Mouse (Mus musculus) myocyte (in vitro differentiated cells): ENCODE data around the gene Slc9a9.

Experiments used
- E2F4 ChIP-seq: IDR thresholded peaks from one replicate; pipeline ENCODE4 v1.6.1; 2011; ENCODE audit warnings: mild to moderate bottlenecking, control low read depth, moderate library complexity; ENCODE audit not compliant: insufficient read depth
- MYOD1 ChIP-seq, 3 experiments: IDR thresholded peaks; one replicate each; pipeline ENCODE4 v1.6.1; 2011; ENCODE audit warnings: control low read depth in 2 of 3, low read depth in 2 of 3, mild to moderate bottlenecking in 2 of 3, moderate library complexity in 1 of 3; ENCODE audit not compliant: insufficient read length in 2 of 3, control insufficient read depth in 1 of 3
- MYOG ChIP-seq, 3 experiments: IDR thresholded peaks; one replicate each; pipeline ENCODE4 v1.6.1; 2011; ENCODE audit warnings: control low read depth in 2 of 3, low read depth in 2 of 3, mild to moderate bottlenecking in 2 of 3; ENCODE audit not compliant: insufficient read length in 2 of 3, control insufficient read depth in 1 of 3, insufficient read depth in 1 of 3
- POLR2A ChIP-seq: IDR thresholded peaks from one replicate; pipeline ENCODE4 v1.6.1; 2011; ENCODE audit warnings: low read depth, mild to moderate bottlenecking, control low read depth, moderate library complexity; ENCODE audit not compliant: insufficient read length
- REST ChIP-seq: IDR thresholded peaks from one replicate; pipeline ENCODE4 v1.6.1; 2011; ENCODE audit warnings: mild to moderate bottlenecking, control low read depth, moderate library complexity; ENCODE audit not compliant: insufficient read depth, insufficient read length
- TCF3 ChIP-seq: IDR thresholded peaks from one replicate; pipeline ENCODE4 v1.6.1; 2011; ENCODE audit warnings: low read depth, control low read depth; ENCODE audit not compliant: insufficient read length

GRCm38 (mm10) chr9:94869023-94869799 lies 199.5 kb downstream of the Slc9a9 start:
- no peak for TF ChIP-seq TCF3
- no peak for TF ChIP-seq POLR2A
- no peak for TF ChIP-seq MYOD1 (IDR thresholded peaks at IDR 0.05; ENCODE audit: control insufficient read depth in 1 of 3, insufficient read length in 2 of 3, low read depth in 2 of 3)
- no peak for TF ChIP-seq MYOG (IDR thresholded peaks at IDR 0.05; ENCODE audit: control insufficient read depth in 1 of 3, insufficient read depth in 1 of 3, insufficient read length in 2 of 3, low read depth in 2 of 3)
- no peak for TF ChIP-seq REST
- no peak for TF ChIP-seq E2F4
